Mouse (Mus musculus): Measurements from ENCODE around the gene Pkd1l2. TPM values are rescaled to one million over a fixed set of nuclear protein-coding genes. Genes with fewer than 3 reads are reported as not detected.

Gene Pkd1l2
- total and polyA plus RNA-seq, 2 experiments from 2014 or later: 0.01 TPM; not detected in 1

- H3K4me2 ChIP-seq (ENCODE audit: low read depth, low read length): no peak overlapping the region
- H3K9ac ChIP-seq (replicated peaks; ENCODE audit: low read depth, low read length): no peak overlapping the region
- ATAC-seq (ENCODE audit: insufficient read depth, low read depth): no peak
- no peak overlapping the region for H3K4me3 ChIP-seq (ENCODE audit: low read depth, low read length)
- DNase-seq (ENCODE audit: low spot score): no peak
- WGBS: 43% methylated on average over 13 of the region's 13 CpGs
- H3K27ac ChIP-seq (ENCODE audit: low read depth): no peak overlapping the region
- H3K36me3 ChIP-seq (replicated peaks; ENCODE audit: control insufficient read depth, insufficient read depth, low read length): no peaks in the 10 kb centered on the region
- peaks cover 11% of the 10 kb centered on the region; the same call in 1 of the 2 replicates for H3K9me3 ChIP-seq (replicated peaks; ENCODE audit: control insufficient read depth, low read length)
- TF ChIP-seq CTCF (IDR thresholded peaks at IDR 0.05; ENCODE audit: low read depth): no peak
- TF ChIP-seq EP300 (IDR thresholded peaks at IDR 0.05; ENCODE audit: low read depth): no peak
- no peaks in the 10 kb centered on the region for H3K4me1 ChIP-seq (ENCODE audit: control insufficient read depth, insufficient read depth)
- H3K27me3 ChIP-seq (ENCODE audit: control insufficient read depth, insufficient read depth, low read length): no peaks in the 10 kb centered on the region
Observed at GRCm38 (mm10) chr8:117061180-117061880, 20.9 kb downstream of the Pkd1l2 start.

- H3K36me3 ChIP-seq (replicated peaks; ENCODE audit: control insufficient read depth, insufficient read depth, low read length): no peaks in the 10 kb centered on the region
- TF ChIP-seq CTCF (IDR thresholded peaks at IDR 0.05; ENCODE audit: low read depth): no peak
- no peak for ATAC-seq (ENCODE audit: insufficient read depth, low read depth)
- DNase-seq (ENCODE audit: low spot score): no peak
- no peak overlapping the region for H3K4me2 ChIP-seq (ENCODE audit: low read depth, low read length)
- no peaks in the 10 kb centered on the region for H3K4me1 ChIP-seq (ENCODE audit: control insufficient read depth, insufficient read depth)
- H3K27me3 ChIP-seq (ENCODE audit: control insufficient read depth, insufficient read depth, low read length): no peaks in the 10 kb centered on the region
- H3K9ac ChIP-seq (replicated peaks; ENCODE audit: low read depth, low read length): no peak overlapping the region
- H3K4me3 ChIP-seq (ENCODE audit: low read depth, low read length): no peak overlapping the region
- H3K9me3 ChIP-seq (replicated peaks; ENCODE audit: control insufficient read depth, low read length): peaks cover 11% of the 10 kb centered on the region; the same call in 1 of the 2 replicates
- WGBS: 70% methylated on average over 13 of the region's 13 CpGs
- no peak overlapping the region for H3K27ac ChIP-seq (ENCODE audit: low read depth)
Observed at GRCm38 (mm10) chr8:117060306-117060705, 21.9 kb downstream of the Pkd1l2 start.

- WGBS: 62% methylated on average over 7 of the region's 7 CpGs
- no peaks in the 10 kb centered on the region for H3K4me1 ChIP-seq (ENCODE audit: control insufficient read depth, insufficient read depth)
- ATAC-seq (ENCODE audit: insufficient read depth, low read depth) (no peak), DNase-seq (ENCODE audit: low spot score) (no peak)
- no peak overlapping the region for H3K9ac ChIP-seq (replicated peaks; ENCODE audit: low read depth, low read length)
- TF ChIP-seq EP300 (IDR thresholded peaks at IDR 0.05; ENCODE audit: low read depth): no peak
- no peak for TF ChIP-seq CTCF (IDR thresholded peaks at IDR 0.05; ENCODE audit: low read depth)
- no peaks in the 10 kb centered on the region for H3K27me3 ChIP-seq (ENCODE audit: control insufficient read depth, insufficient read depth, low read length)
- H3K27ac ChIP-seq (ENCODE audit: low read depth): no peak overlapping the region
- H3K36me3 ChIP-seq (replicated peaks; ENCODE audit: control insufficient read depth, insufficient read depth, low read length): no peaks in the 10 kb centered on the region
- H3K4me3 ChIP-seq (ENCODE audit: low read depth, low read length): no peak overlapping the region
- peaks cover 11% of the 10 kb centered on the region; the same call in 1 of the 2 replicates for H3K9me3 ChIP-seq (replicated peaks; ENCODE audit: control insufficient read depth, low read length)
- no peak overlapping the region for H3K4me2 ChIP-seq (ENCODE audit: low read depth, low read length)
Observed at GRCm38 (mm10) chr8:117059021-117059420, 23.2 kb downstream of the Pkd1l2 start.

GRCm38 (mm10) chr8:117055097-117055496 lies 27.2 kb downstream of the Pkd1l2 start:
- H3K9me3 ChIP-seq (replicated peaks; ENCODE audit: control insufficient read depth, low read length): no peaks in the 10 kb centered on the region
- H3K36me3 ChIP-seq (replicated peaks; ENCODE audit: control insufficient read depth, insufficient read depth, low read length): no peaks in the 10 kb centered on the region
- DNase-seq (ENCODE audit: low spot score): no peak
- H3K4me1 ChIP-seq (ENCODE audit: control insufficient read depth, insufficient read depth): no peaks in the 10 kb centered on the region
- 27% methylated on average over 6 of the region's 6 CpGs for WGBS
- no peaks in the 10 kb centered on the region for H3K27me3 ChIP-seq (ENCODE audit: control insufficient read depth, insufficient read depth, low read length)
- H3K4me3 ChIP-seq (ENCODE audit: low read depth, low read length): no peak overlapping the region
- no peak for ATAC-seq (ENCODE audit: insufficient read depth, low read depth)
- H3K27ac ChIP-seq (ENCODE audit: low read depth): no peak overlapping the region
- H3K9ac ChIP-seq (replicated peaks; ENCODE audit: low read depth, low read length): no peak overlapping the region
- no peak for TF ChIP-seq EP300 (IDR thresholded peaks at IDR 0.05; ENCODE audit: low read depth)
- no peak for TF ChIP-seq CTCF (IDR thresholded peaks at IDR 0.05; ENCODE audit: low read depth)
- H3K4me2 ChIP-seq (ENCODE audit: low read depth, low read length): no peak overlapping the region

- no peaks in the 10 kb centered on the region for H3K4me1 ChIP-seq (ENCODE audit: control insufficient read depth, insufficient read depth)
- no peak overlapping the region for H3K4me2 ChIP-seq (ENCODE audit: low read depth, low read length)
- no peak for ATAC-seq (ENCODE audit: insufficient read depth, low read depth)
- no peak overlapping the region for H3K27ac ChIP-seq (ENCODE audit: low read depth)
- no peak for TF ChIP-seq EP300 (IDR thresholded peaks at IDR 0.05; ENCODE audit: low read depth)
- no peak for TF ChIP-seq CTCF (IDR thresholded peaks at IDR 0.05; ENCODE audit: low read depth)
- no peaks in the 10 kb centered on the region for H3K27me3 ChIP-seq (ENCODE audit: control insufficient read depth, insufficient read depth, low read length)
- no peak for DNase-seq (ENCODE audit: low spot score)
- WGBS: 90% methylated on average over 3 of the region's 3 CpGs
- H3K36me3 ChIP-seq (replicated peaks; ENCODE audit: control insufficient read depth, insufficient read depth, low read length): no peaks in the 10 kb centered on the region
- H3K9ac ChIP-seq (replicated peaks; ENCODE audit: low read depth, low read length): no peak overlapping the region
- no peaks in the 10 kb centered on the region for H3K9me3 ChIP-seq (replicated peaks; ENCODE audit: control insufficient read depth, low read length)
- no peak overlapping the region for H3K4me3 ChIP-seq (ENCODE audit: low read depth, low read length)
Observed at GRCm38 (mm10) chr8:117054146-117054545, 28.1 kb downstream of the Pkd1l2 start.

All from heart, postnatal 0 days (tissue).